Mouse (Mus musculus) thymus, adult 2 months (tissue): ENCODE data around the gene Tnfaip2.

Experiments used
- CTCF ChIP-seq: fragments of 200-500 bp; IDR thresholded peaks from 2 replicates; pipeline ENCODE4 v1.5.1; 2012; ENCODE audit warnings: mild to moderate bottlenecking, control low read depth, low read length, moderate library complexity, borderline replicate concordance; ENCODE audit not compliant: control insufficient read depth, poor library complexity, insufficient read depth; ENCODE audit errors: extremely low read depth
- POLR2A ChIP-seq: fragments of 200-500 bp; IDR thresholded peaks from 2 replicates; pipeline ENCODE4 v1.6.1; 2012; ENCODE audit warnings: mild to moderate bottlenecking, low read length, control low read depth, moderate library complexity; ENCODE audit not compliant: control insufficient read depth, poor library complexity, insufficient read depth; ENCODE audit errors: extremely low read depth

GRCm38 (mm10) chr12:111412581-111413284, 29.5 kb upstream of the Tnfaip2 start:
- TF ChIP-seq CTCF, result no peak
- no peak for TF ChIP-seq POLR2A
